Mouse (Mus musculus) forebrain, postnatal 0 days (tissue): ENCODE measurements around the gene Gm38394. TPM values are rescaled to one million over a fixed set of nuclear protein-coding genes. Genes with fewer than 3 reads are reported as not detected.

ENCODE experiments used
- ATAC-seq: fragments of 200-750 bp; cut with Nextera tagmentation; 2 replicates; pipeline ENCODE4 v1.8.0; 2017; ENCODE audit warnings: mild to moderate bottlenecking, moderate library complexity
- DNase-seq: peaks from one replicate; pipeline ENCODE4 v3.0.0-alpha.2; 2015
- H3K27ac ChIP-seq: fragments of 300-500 bp; sonication (generic); 2 replicates; pipeline ENCODE4 v1.5.1; 2014; ENCODE audit warnings: low read depth, mild to moderate bottlenecking, antibody characterized with exemption, low read length, moderate library complexity, mixed read lengths
- H3K27me3 ChIP-seq: fragments of 300-500 bp; sonication (generic); 2 replicates; pipeline ENCODE4 v1.6.1; 2014; ENCODE audit warnings: mild to moderate bottlenecking, low read length, mixed read lengths; ENCODE audit not compliant: insufficient read depth
- H3K36me3 ChIP-seq: fragments of 300-500 bp; sonication (generic); 2 replicates; pipeline ENCODE4 v1.6.1; 2014; ENCODE audit warnings: mild to moderate bottlenecking, moderate library complexity; ENCODE audit not compliant: insufficient read depth
- H3K4me1 ChIP-seq: fragments of 300-500 bp; sonication (generic); 2 replicates; pipeline ENCODE4 v1.6.1; 2014; ENCODE audit warnings: antibody characterized with exemption; ENCODE audit not compliant: insufficient read depth
- H3K4me2 ChIP-seq: fragments of 300-500 bp; sonication (generic); 2 replicates; pipeline ENCODE4 v1.6.1; 2014; ENCODE audit warnings: low read depth, mild to moderate bottlenecking, moderate library complexity
- H3K4me3 ChIP-seq: fragments of 300-500 bp; sonication (generic); 2 replicates; pipeline ENCODE4 v1.5.1; 2014; ENCODE audit warnings: low read depth, low read length, mixed read lengths
- H3K9ac ChIP-seq: fragments of 300-500 bp; sonication (generic); 2 replicates; pipeline ENCODE4 v1.6.1; 2014; ENCODE audit warnings: mild to moderate bottlenecking
- H3K9me3 ChIP-seq: fragments of 300-500 bp; sonication (generic); 2 replicates; pipeline ENCODE4 v1.6.1; 2016; ENCODE audit warnings: low read length
- CTCF ChIP-seq: sonication (generic); IDR thresholded peaks from 2 replicates; pipeline ENCODE4 v1.5.1; 2016; ENCODE audit warnings: antibody characterized with exemption, control low read depth, low read depth
- WGBS: fragments of 180-500 bp; shearing (Covaris S2); extraction: QIAGEN DNeasy Blood & Tissue Kit; methylation state at CpG from one replicate; pipeline ENCODE4 v1.1.7; 2014; 5-methylcytosine and 5-hydroxymethylcytosine counted together
- polyA plus RNA-seq: library from polyadenylated mRNA; unstranded; fragments of >200 nt; fragmentation: Nextera tagmentation; extraction: Ambion mirVana; gene quantifications from 2 replicates; pipeline ENCODE4 v1.2.1, GENCODE M21; 2015
- total RNA-seq: library from RNA; depleted of rRNA; stranded (reverse); fragments of >200 nt; gene quantifications from 2 replicates; pipeline ENCODE4 v1.2.3, GENCODE M21; 2014

Gm38394 gene
- total and polyA plus RNA-seq, 2 experiments from 2014 or later: 1.4 to 10.0 TPM

GRCm38 (mm10) chr1:133645652-133646051 lies 15.5 kb downstream of the Gm38394 start:
- no peak for TF ChIP-seq CTCF
- no peaks in the 10 kb centered on the region for H3K27me3 ChIP-seq
- 96% methylated on average over 5 of the region's 5 CpGs for WGBS
- H3K4me2 ChIP-seq: no peak overlapping the region
- no peak overlapping the region for H3K27ac ChIP-seq
- DNase-seq: no peak
- no peak for ATAC-seq
- H3K4me3 ChIP-seq: no peak overlapping the region
- H3K9me3 ChIP-seq: no peaks in the 10 kb centered on the region
- no peak overlapping the region for H3K9ac ChIP-seq
- H3K36me3 ChIP-seq: peaks cover 52% of the 10 kb centered on the region
- H3K4me1 ChIP-seq: no peaks in the 10 kb centered on the region

- peaks cover 80% of the 10 kb centered on the region for H3K36me3 ChIP-seq
- H3K27me3 ChIP-seq: no peaks in the 10 kb centered on the region
- H3K9ac ChIP-seq: no peak overlapping the region
- no peak overlapping the region for H3K4me2 ChIP-seq
- H3K4me1 ChIP-seq: no peaks in the 10 kb centered on the region
- ATAC-seq (no peak), DNase-seq (no peak)
- no peak overlapping the region for H3K4me3 ChIP-seq
- no peak overlapping the region for H3K27ac ChIP-seq
- TF ChIP-seq CTCF: no peak
- no peaks in the 10 kb centered on the region for H3K9me3 ChIP-seq
- WGBS: 95% methylated on average over 2 of the region's 2 CpGs
Measured at GRCm38 (mm10) chr1:133641163-133641562, 20.0 kb downstream of the Gm38394 start.

- Histone ChIP-seq H3K4me1 (no peaks in the 10 kb centered on the region), H3K4me3 (no peak overlapping the region), H3K36me3 (peaks cover 78% of the 10 kb centered on the region), H3K9me3 (no peaks in the 10 kb centered on the region), H3K27me3 (no peaks in the 10 kb centered on the region), H3K27ac (no peak overlapping the region), H3K9ac (no peak overlapping the region), H3K4me2 (no peak overlapping the region)
- ATAC-seq: no peak
- WGBS: 94% methylated on average over 6 of the region's 6 CpGs
- no peak for DNase-seq
- TF ChIP-seq CTCF: no peak
Measured at GRCm38 (mm10) chr1:133638517-133638916, 22.6 kb downstream of the Gm38394 start.

- peaks cover 71% of the 10 kb centered on the region for H3K36me3 ChIP-seq
- DNase-seq (peak; percentile 22), ATAC-seq (no peak)
- no peaks in the 10 kb centered on the region for H3K27me3 ChIP-seq
- H3K4me3 ChIP-seq: no peak overlapping the region
- no peaks in the 10 kb centered on the region for H3K9me3 ChIP-seq
- no peak overlapping the region for H3K4me2 ChIP-seq
- no peak overlapping the region for H3K9ac ChIP-seq
- TF ChIP-seq CTCF: peak; percentile 49
- 94% methylated on average over 2 of the region's 2 CpGs for WGBS
- no peaks in the 10 kb centered on the region for H3K4me1 ChIP-seq
- H3K27ac ChIP-seq: no peak overlapping the region
Measured at GRCm38 (mm10) chr1:133632168-133632567, 28.9 kb downstream of the Gm38394 start.

- no peak overlapping the region for H3K27ac ChIP-seq
- DNase-seq: no peak
- H3K36me3 ChIP-seq: peaks cover 64% of the 10 kb centered on the region
- no peak overlapping the region for H3K4me3 ChIP-seq
- no peaks in the 10 kb centered on the region for H3K9me3 ChIP-seq
- no peak overlapping the region for H3K4me2 ChIP-seq
- no peak for ATAC-seq
- H3K9ac ChIP-seq: no peak overlapping the region
- H3K27me3 ChIP-seq: no peaks in the 10 kb centered on the region
- no peak for TF ChIP-seq CTCF
- 68% methylated on average over 2 of the region's 2 CpGs for WGBS
- no peaks in the 10 kb centered on the region for H3K4me1 ChIP-seq
Measured at GRCm38 (mm10) chr1:133625052-133625451, 36.1 kb downstream of the Gm38394 start.

GRCm38 (mm10) chr1:133618311-133618710 lies 42.8 kb downstream of the Gm38394 start:
- H3K36me3 ChIP-seq: peaks cover 38% of the 10 kb centered on the region
- 85% methylated on average over 8 of the region's 8 CpGs for WGBS
- no peaks in the 10 kb centered on the region for H3K27me3 ChIP-seq
- H3K9ac ChIP-seq: no peak overlapping the region
- H3K4me3 ChIP-seq: no peak overlapping the region
- no peaks in the 10 kb centered on the region for H3K4me1 ChIP-seq
- DNase-seq (no peak), ATAC-seq (no peak)
- no peak overlapping the region for H3K27ac ChIP-seq
- no peak overlapping the region for H3K4me2 ChIP-seq
- TF ChIP-seq CTCF: no peak
- no peaks in the 10 kb centered on the region for H3K9me3 ChIP-seq

GRCm38 (mm10) chr1:133617908-133618307 lies 43.2 kb downstream of the Gm38394 start:
- no peaks in the 10 kb centered on the region for H3K4me1 ChIP-seq
- no peak overlapping the region for H3K4me2 ChIP-seq

More at GRCm38 (mm10) chr1:133617908-133618307, 43.2 kb downstream of the Gm38394 start:
- DNase-seq (no peak), ATAC-seq (no peak)
- Histone ChIP-seq H3K36me3 (peaks cover 35% of the 10 kb centered on the region), H3K27me3 (no peaks in the 10 kb centered on the region), H3K27ac (no peak overlapping the region), H3K9me3 (no peaks in the 10 kb centered on the region), H3K9ac (no peak overlapping the region), H3K4me3 (no peak overlapping the region)
- 60% methylated on average over 2 of the region's 2 CpGs for WGBS
- TF ChIP-seq CTCF: no peak
